Mouse (Mus musculus): ENCODE results near the gene Pgls. TPM values are rescaled to one million over a fixed set of nuclear protein-coding genes. Genes with fewer than 3 reads are reported as not detected.

Gene Pgls
- polyA plus RNA-seq, 2 experiments, result 141 to 255 TPM

DNA sequence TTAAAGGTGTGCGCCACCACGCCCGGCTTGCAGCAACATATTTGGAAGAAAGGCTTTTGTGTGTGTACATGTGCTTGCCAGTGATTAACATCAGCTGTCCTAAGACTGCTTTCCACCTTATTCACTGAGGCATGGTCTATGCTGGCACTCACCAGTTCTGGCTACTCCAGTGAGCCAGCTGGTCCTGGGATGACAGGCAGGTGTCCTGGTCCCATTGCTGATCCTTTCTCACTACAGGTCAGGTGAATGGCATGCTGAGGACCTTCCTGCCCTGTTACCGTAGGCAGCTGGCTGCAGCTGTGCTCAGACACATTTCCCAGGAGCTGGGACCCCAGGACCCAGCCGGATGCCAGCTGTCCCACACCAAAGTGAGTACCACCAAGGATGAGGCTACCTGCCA, 6.9 kb downstream of the Pgls start:
- Histone ChIP-seq H3K4me3 (replicated peaks; ENCODE audit: low read length) (no peak overlapping the region), H3K9ac (ENCODE audit: low read depth, low read length, severe bottlenecking) (no peak overlapping the region), H3K9me3 (ENCODE audit: control insufficient read depth, low read length) (no peaks in the 10 kb centered on the region), H3K4me1 (ENCODE audit: control insufficient read depth, insufficient read depth, low read length) (peaks cover 9% of the 10 kb centered on the region; the same call in 1 of the 2 replicates), H3K27me3 (ENCODE audit: control insufficient read depth, insufficient read depth, low read length) (peaks cover 17% of the 10 kb centered on the region), H3K36me3 (ENCODE audit: control insufficient read depth, insufficient read depth, low read length) (no peaks in the 10 kb centered on the region), H3K27ac (replicated peaks; ENCODE audit: low read depth, low read length) (no peak overlapping the region), H3K4me2 (replicated peaks; ENCODE audit: low read depth, low read length, severe bottlenecking) (no peak overlapping the region)
- DNase-seq (ENCODE audit: low spot score) (no peak), ATAC-seq (ENCODE audit: low FRiP score, low read depth) (no peak)
- WGBS, result 91% methylated on average over 5 of the region's 5 CpGs
- TF ChIP-seq POLR2A (IDR thresholded peaks at IDR 0.05; ENCODE audit: borderline replicate concordance, extremely low read depth, insufficient read depth, insufficient read length), result no peak

GRCm38 (mm10) chr8:71601939-71602665, 10.1 kb downstream of the Pgls start:
- H3K27ac ChIP-seq (replicated peaks; ENCODE audit: low read depth, low read length), result no peak overlapping the region
- DNase-seq (ENCODE audit: low spot score), result no peak
- 3% methylated on average over 61 of the region's 65 CpGs for WGBS

DNA sequence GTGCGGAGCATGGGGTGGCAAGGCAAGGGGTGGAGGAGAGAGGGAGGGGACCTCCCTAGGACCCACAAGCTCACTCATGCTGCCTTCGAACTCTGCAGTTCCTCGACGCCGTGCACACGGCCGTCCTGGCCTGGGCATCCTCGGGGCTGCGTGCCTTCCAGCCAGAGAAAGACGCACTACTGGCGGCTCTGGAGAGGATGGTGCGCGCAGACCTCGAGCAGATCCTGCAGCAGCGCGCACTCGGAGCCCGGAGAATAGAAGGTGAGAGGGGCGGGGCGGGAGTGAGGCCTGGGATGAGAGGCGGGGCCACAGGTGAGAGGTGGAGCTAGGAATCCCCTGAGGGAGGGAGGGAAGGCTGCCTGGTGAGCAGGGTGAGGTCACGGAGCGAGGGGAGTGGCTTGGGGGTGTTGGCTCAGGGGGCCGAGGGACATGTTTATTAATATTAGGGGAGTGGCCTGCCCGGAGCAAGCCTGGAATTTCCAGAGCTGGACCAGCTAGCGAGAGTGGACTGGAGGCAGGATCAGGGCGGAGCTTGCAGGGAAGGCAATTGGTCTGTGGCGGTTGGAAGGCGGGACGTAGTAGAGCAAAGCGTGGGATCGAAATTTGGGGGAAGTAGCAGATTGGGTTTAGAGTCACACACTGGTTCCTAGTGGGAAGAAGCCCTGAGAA, 10.8 kb downstream of the Pgls start:
- Histone ChIP-seq H3K9ac (ENCODE audit: low read depth, low read length, severe bottlenecking) (peak overlapping the region; percentile 46), H3K27ac (replicated peaks; ENCODE audit: low read depth, low read length) (no peak overlapping the region), H3K9me3 (ENCODE audit: control insufficient read depth, low read length) (no peaks in the 10 kb centered on the region), H3K36me3 (ENCODE audit: control insufficient read depth, insufficient read depth, low read length) (no peaks in the 10 kb centered on the region), H3K27me3 (ENCODE audit: control insufficient read depth, insufficient read depth, low read length) (peaks cover 17% of the 10 kb centered on the region), H3K4me2 (replicated peaks; ENCODE audit: low read depth, low read length, severe bottlenecking) (peak overlapping the region; percentile 74), H3K4me3 (replicated peaks; ENCODE audit: low read length) (peak overlapping the region; percentile 40), H3K4me1 (ENCODE audit: control insufficient read depth, insufficient read depth, low read length) (peaks cover 9% of the 10 kb centered on the region; the same call in 1 of the 2 replicates)
- no peak for TF ChIP-seq POLR2A (IDR thresholded peaks at IDR 0.05; ENCODE audit: borderline replicate concordance, extremely low read depth, insufficient read depth, insufficient read length)
- ATAC-seq (ENCODE audit: low FRiP score, low read depth), result peak; percentile 78
- 1% methylated on average over 31 of the region's 32 CpGs for WGBS
- peak; percentile 75 for DNase-seq (ENCODE audit: low spot score)

More at GRCm38 (mm10) chr8:71601939-71602665, 10.1 kb downstream of the Pgls start:
- Histone ChIP-seq H3K9ac (ENCODE audit: low read depth, low read length, severe bottlenecking) (peak overlapping the region; percentile 46), H3K4me3 (replicated peaks; ENCODE audit: low read length) (peak overlapping the region; percentile 40), H3K36me3 (ENCODE audit: control insufficient read depth, insufficient read depth, low read length) (no peaks in the 10 kb centered on the region), H3K4me2 (replicated peaks; ENCODE audit: low read depth, low read length, severe bottlenecking) (peak overlapping the region; percentile 74), H3K27me3 (ENCODE audit: control insufficient read depth, insufficient read depth, low read length) (peaks cover 17% of the 10 kb centered on the region), H3K4me1 (ENCODE audit: control insufficient read depth, insufficient read depth, low read length) (peaks cover 9% of the 10 kb centered on the region; the same call in 1 of the 2 replicates), H3K9me3 (ENCODE audit: control insufficient read depth, low read length) (no peaks in the 10 kb centered on the region)
- ATAC-seq (ENCODE audit: low FRiP score, low read depth), result peak; percentile 7; the same call in 1 of the 2 replicates
- TF ChIP-seq POLR2A (IDR thresholded peaks at IDR 0.05; ENCODE audit: borderline replicate concordance, extremely low read depth, insufficient read depth, insufficient read length), result no peak

- H3K9ac ChIP-seq (ENCODE audit: low read depth, low read length, severe bottlenecking), result no peak overlapping the region
Observed at GRCm38 (mm10) chr8:71604021-71604420, 12.0 kb downstream of the Pgls start.

DNA sequence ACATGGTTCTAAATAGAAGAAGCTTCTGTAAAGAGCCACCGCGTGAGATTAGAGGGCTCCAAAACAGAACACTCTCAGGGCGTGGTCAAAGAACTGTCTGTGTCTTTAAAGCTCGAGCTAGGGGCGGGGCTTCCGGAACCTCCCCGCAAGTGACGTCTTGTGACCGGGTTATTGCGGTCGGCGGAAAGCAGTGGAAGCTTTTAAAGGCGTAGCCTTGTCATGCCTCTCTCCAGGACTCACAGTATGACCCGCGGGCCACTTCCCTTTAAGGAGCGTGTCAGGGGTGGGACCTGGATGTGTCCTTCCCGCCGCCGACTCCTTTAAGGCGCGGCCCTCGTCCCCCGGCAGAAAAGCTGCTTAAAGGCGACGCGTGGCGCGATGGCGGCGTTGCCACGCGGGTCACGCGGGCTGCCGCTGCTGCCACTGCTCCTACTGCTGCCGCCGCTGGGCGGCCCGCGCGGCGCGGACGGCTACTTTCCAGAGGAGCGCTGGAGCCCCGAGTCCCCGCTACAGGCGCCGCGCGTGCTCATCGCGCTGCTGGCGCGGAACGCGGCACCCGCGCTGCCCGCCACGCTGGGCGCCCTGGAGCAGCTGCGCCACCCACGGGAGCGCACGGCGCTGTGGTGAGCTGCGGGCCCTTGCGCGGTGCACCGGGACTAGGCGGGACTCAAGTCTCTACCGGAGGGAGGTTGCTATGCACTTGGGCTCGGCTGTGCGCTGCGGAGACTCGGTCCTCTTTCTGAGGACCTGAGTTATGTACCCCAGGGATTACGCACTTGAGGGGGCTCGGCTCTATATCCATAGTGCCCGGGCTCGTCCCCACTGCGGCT, 19.1 kb downstream of the Pgls start, which contains the start of gene Colgalt1:
Gene Colgalt1, plus strand, starts transcription at position 177 of the 830 bp plus-strand sequence.
- Histone ChIP-seq H3K9ac (ENCODE audit: low read depth, low read length, severe bottlenecking) (peak within 1 kb of the TSS; percentile 90), H3K27ac (replicated peaks; ENCODE audit: low read depth, low read length) (peak within 1 kb of the TSS; percentile 90), H3K4me2 (replicated peaks; ENCODE audit: low read depth, low read length, severe bottlenecking) (peak within 1 kb of the TSS; percentile 64), H3K36me3 (ENCODE audit: control insufficient read depth, insufficient read depth, low read length) (peaks cover 21% of the 10 kb centered on the region), H3K4me3 (replicated peaks; ENCODE audit: low read length) (peak within 1 kb of the TSS; percentile 92), H3K9me3 (ENCODE audit: control insufficient read depth, low read length) (no peaks in the 10 kb centered on the region), H3K27me3 (ENCODE audit: control insufficient read depth, insufficient read depth, low read length) (no peaks in the 10 kb centered on the region), H3K4me1 (ENCODE audit: control insufficient read depth, insufficient read depth, low read length) (peaks cover 8% of the 10 kb centered on the region; the same call in 1 of the 2 replicates)
- TF ChIP-seq POLR2A (IDR thresholded peaks at IDR 0.05; ENCODE audit: borderline replicate concordance, extremely low read depth, insufficient read depth, insufficient read length), result 0 out of 2 replicates have a peak, but pooled peaks have one; percentile 53
- ATAC-seq (ENCODE audit: low FRiP score, low read depth), result peak; percentile 98
- peak; percentile 99 for DNase-seq (ENCODE audit: low spot score)
- under 1% methylated on average over 69 of the region's 82 CpGs for WGBS

More at GRCm38 (mm10) chr8:71604021-71604420, 12.0 kb downstream of the Pgls start:
- DNase-seq (ENCODE audit: low spot score) (no peak), ATAC-seq (ENCODE audit: low FRiP score, low read depth) (no peak)
- H3K4me3 ChIP-seq (replicated peaks; ENCODE audit: low read length), result no peak overlapping the region
- no peak overlapping the region for H3K27ac ChIP-seq (replicated peaks; ENCODE audit: low read depth, low read length)
- WGBS, result 39% methylated on average over 7 of the region's 7 CpGs
- H3K4me1 ChIP-seq (ENCODE audit: control insufficient read depth, insufficient read depth, low read length), result peaks cover 9% of the 10 kb centered on the region; the same call in 1 of the 2 replicates
- no peaks in the 10 kb centered on the region for H3K9me3 ChIP-seq (ENCODE audit: control insufficient read depth, low read length)
- no peaks in the 10 kb centered on the region for H3K36me3 ChIP-seq (ENCODE audit: control insufficient read depth, insufficient read depth, low read length)
- no peak for TF ChIP-seq POLR2A (IDR thresholded peaks at IDR 0.05; ENCODE audit: borderline replicate concordance, extremely low read depth, insufficient read depth, insufficient read length)
- no peak overlapping the region for H3K4me2 ChIP-seq (replicated peaks; ENCODE audit: low read depth, low read length, severe bottlenecking)
- H3K27me3 ChIP-seq (ENCODE audit: control insufficient read depth, insufficient read depth, low read length), result peaks cover 17% of the 10 kb centered on the region

All from limb, embryonic 14.5 days (tissue).